In the genomic region with DNA sequence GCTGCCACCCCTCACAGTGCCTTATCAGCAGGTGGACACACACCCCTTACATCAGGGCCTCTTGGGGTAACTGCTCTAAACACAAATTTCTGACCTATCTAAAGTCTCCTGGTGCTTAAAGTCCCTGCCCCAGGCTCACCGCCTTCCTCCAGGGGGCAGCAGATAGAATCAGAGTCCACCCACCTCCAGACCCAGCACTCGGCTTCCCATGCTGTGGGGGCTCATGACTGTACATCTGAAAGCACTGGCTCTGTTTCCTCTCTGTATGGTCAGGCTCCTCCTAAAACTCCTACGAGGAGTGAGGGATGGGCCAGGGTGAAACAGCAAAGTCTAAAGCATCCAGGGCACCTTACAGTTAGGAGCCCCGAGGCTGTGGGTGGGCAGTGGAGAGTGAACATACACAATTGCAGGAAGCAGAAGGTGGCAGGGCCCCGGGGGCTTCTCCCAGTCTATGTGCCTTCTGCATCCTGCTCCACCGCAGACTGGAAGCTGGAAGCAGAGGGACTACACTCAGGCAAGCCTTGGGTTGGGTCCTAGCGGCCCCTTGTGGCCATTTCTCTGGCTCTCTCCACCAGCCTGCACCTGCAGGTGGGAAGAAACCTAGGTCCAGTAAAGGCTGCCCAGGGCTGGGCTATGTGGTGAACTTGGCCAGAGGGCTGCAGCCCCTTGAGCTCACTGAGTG, we compare ENCODE assay signal across 8 mouse cellular contexts. TPM values are rescaled to one million over a fixed set of nuclear protein-coding genes. Genes with fewer than 3 reads are reported as not detected.
DNase-seq lines count a peak whose midpoint lies in the region; ATAC-seq lines count a peak whose summit lies in the region.

No protein-coding gene starts in this region.

- H3K27me3 ChIP-seq in intestine, embryonic 16.5 days (replicated peaks; ENCODE audit: control insufficient read depth, insufficient read depth, low read length) = no peaks in the 10 kb centered on the region

- peaks cover 4% of the 10 kb centered on the region; the same call in 1 of the 2 replicates for H3K4me1 ChIP-seq in intestine, embryonic 16.5 days (ENCODE audit: control insufficient read depth, insufficient read depth, low read length)

- no peaks in the 10 kb centered on the region for H3K36me3 ChIP-seq in intestine, embryonic 16.5 days (ENCODE audit: control insufficient read depth, insufficient read depth, low read length)

- H3K27ac ChIP-seq in intestine, embryonic 16.5 days (ENCODE audit: low read length) = no peak overlapping the region

- intact Hi-C loops in left cerebral cortex, postnatal 25 days (cut with DNase I) = loop anchor here (1.0 to 10.0 kb wide), 4 partner anchors 166 to 398 kb away; partner anchors contain the start of genes Hspb11 and Lrrc42

- no peak overlapping the region for H3K9ac ChIP-seq in intestine, embryonic 16.5 days (ENCODE audit: low read depth, low read length)

- peak; percentile 86 for ATAC-seq in intestine, embryonic 16.5 days
- peak; percentile 83 for ATAC-seq in megakaryocyte-erythroid progenitor cell, adult 5-6 weeks (replicated peaks; ENCODE audit: low FRiP score, low TSS enrichment, poor library complexity, severe bottlenecking)
- no peak for ATAC-seq in activated CD4-positive, CD25-positive, alpha-beta regulatory T cell, adult 4 months

- H3K9me3 ChIP-seq in intestine, embryonic 16.5 days (ENCODE audit: control insufficient read depth, low read length) = no peaks in the 10 kb centered on the region

- peak overlapping the region; percentile 5; the same call in 1 of the 2 replicates for H3K4me2 ChIP-seq in intestine, embryonic 16.5 days (ENCODE audit: low read depth, low read length)

- DNase-seq in adrenal gland, postnatal 10 days = peak; percentile 89
- DNase-seq in embryo, embryonic 10.5 days (ENCODE audit: low spot score) = peak; percentile 92
- peak; percentile 57 for DNase-seq in gastrocnemius, postnatal 25 days
- peak; percentile 83 to 90 for DNase-seq in left cerebral cortex, postnatal 25 days (ENCODE audit: low spot score in 2 of 2)
- peak; percentile 65 to 76 for DNase-seq in right cerebral cortex, postnatal 36 days (ENCODE audit: low spot score in 2 of 2)

- WGBS in intestine, embryonic 16.5 days = 12% methylated on average over 7 of the region's 7 CpGs

- no peak overlapping the region for H3K4me3 ChIP-seq in intestine, embryonic 16.5 days (ENCODE audit: low read length)

RNA-seq across cellular contexts. Expression of gene Dmrtb1, which starts 31.3 kb away (rescaled TPM):
- not detected for total RNA-seq in adrenal gland, postnatal 10 days (2021)
- not detected for total RNA-seq in gastrocnemius, postnatal 25 days (2021)
- polyA plus RNA-seq in intestine, embryonic 16.5 days (2015; fragmentation: Nextera tagmentation; extraction: Ambion mirVana) = not detected in 2 replicates
- total RNA-seq in left cerebral cortex, postnatal 25 days (2021) = 1 to 10 TPM in 1 of 2 experiments, under 1 TPM in 1; 0.76 to 1.1 TPM
- not detected in 2 replicates for total RNA-seq in megakaryocyte-erythroid progenitor cell, adult 5-6 weeks (2014; fragmentation: Nextera tagmentation)
- not detected in 2 replicates for total RNA-seq in megakaryocyte-erythroid progenitor cell, adult 5-6 weeks (2017)
- not detected for polyA plus RNA-seq in activated CD4-positive, CD25-positive, alpha-beta regulatory T cell, adult 4 months (2017; shearing (Covaris generic))
